Mouse (Mus musculus): ENCODE results near the gene Nmt2. TPM values are rescaled to one million over a fixed set of nuclear protein-coding genes. Genes with fewer than 3 reads are reported as not detected.

Gene Nmt2
- polyA plus RNA-seq, 1 experiment, result 3.5 TPM

- Histone ChIP-seq H3K4me3 (ENCODE audit: extremely low read depth, insufficient read depth, insufficient read length) (no peak overlapping the region), H3K27ac (ENCODE audit: insufficient read depth, low read length) (no peak overlapping the region), H3K4me1 (ENCODE audit: control insufficient read depth, insufficient read depth, insufficient read length) (peaks cover 3% of the 10 kb centered on the region; the same call in 1 of the 2 replicates), H3K36me3 (ENCODE audit: control insufficient read depth, insufficient read depth, low read length) (no peaks in the 10 kb centered on the region), H3K27me3 (ENCODE audit: control insufficient read depth, insufficient read depth, low read length) (no peaks in the 10 kb centered on the region; the same call in 1 of the 2 replicates)
- TF ChIP-seq CTCF (IDR thresholded peaks at IDR 0.05; ENCODE audit: extremely low read depth, insufficient read depth, insufficient read length, insufficient replicate concordance), result no peak
- TF ChIP-seq POLR2A (IDR thresholded peaks at IDR 0.05; ENCODE audit: low read depth, low read length), result no peak
- no peak for DNase-seq (ENCODE audit: low read depth in 1 of 2, low spot score in 2 of 2)
- whole genome bisulfite sequencing, result 21% methylated on average over 2 of the region's 2 CpGs
These were observed 2.2 kb downstream of the Nmt2 start for GRCm38 (mm10) chr2:3286243-3286642.

GRCm38 (mm10) chr2:3289581-3289980, 5.6 kb downstream of the Nmt2 start:
- Histone ChIP-seq H3K36me3 (ENCODE audit: control insufficient read depth, insufficient read depth, low read length) (no peaks in the 10 kb centered on the region), H3K27ac (ENCODE audit: insufficient read depth, low read length) (no peak overlapping the region), H3K4me1 (ENCODE audit: control insufficient read depth, insufficient read depth, insufficient read length) (peaks cover 3% of the 10 kb centered on the region; the same call in 1 of the 2 replicates), H3K27me3 (ENCODE audit: control insufficient read depth, insufficient read depth, low read length) (no peaks in the 10 kb centered on the region), H3K4me3 (ENCODE audit: extremely low read depth, insufficient read depth, insufficient read length) (no peak overlapping the region)
- 91% methylated on average over 1 of the region's 1 CpGs for WGBS
- TF ChIP-seq POLR2A (IDR thresholded peaks at IDR 0.05; ENCODE audit: low read depth, low read length) (no peak), CTCF (IDR thresholded peaks at IDR 0.05; ENCODE audit: extremely low read depth, insufficient read depth, insufficient read length, insufficient replicate concordance) (no peak)
- DNase-seq (ENCODE audit: low read depth in 1 of 2, low spot score in 2 of 2), result no peak

GRCm38 (mm10) chr2:3292170-3292569, 8.2 kb downstream of the Nmt2 start:
- TF ChIP-seq CTCF (IDR thresholded peaks at IDR 0.05; ENCODE audit: extremely low read depth, insufficient read depth, insufficient read length, insufficient replicate concordance) (no peak), POLR2A (IDR thresholded peaks at IDR 0.05; ENCODE audit: low read depth, low read length) (no peak)
- Histone ChIP-seq H3K27me3 (ENCODE audit: control insufficient read depth, insufficient read depth, low read length) (no peaks in the 10 kb centered on the region), H3K4me3 (ENCODE audit: extremely low read depth, insufficient read depth, insufficient read length) (no peak overlapping the region), H3K4me1 (ENCODE audit: control insufficient read depth, insufficient read depth, insufficient read length) (no peaks in the 10 kb centered on the region), H3K27ac (ENCODE audit: insufficient read depth, low read length) (no peak overlapping the region), H3K36me3 (ENCODE audit: control insufficient read depth, insufficient read depth, low read length) (no peaks in the 10 kb centered on the region)
- DNase-seq (ENCODE audit: low read depth in 1 of 2, low spot score in 2 of 2), result no peak
- WGBS, result 93% methylated on average over 1 of the region's 1 CpGs

- no peak overlapping the region for H3K27ac ChIP-seq (ENCODE audit: insufficient read depth, low read length)
These were observed 11.8 kb downstream of the Nmt2 start for GRCm38 (mm10) chr2:3295826-3296225.

GRCm38 (mm10) chr2:3305426-3306025, 21.5 kb downstream of the Nmt2 start:
- no peak for TF ChIP-seq POLR2A (IDR thresholded peaks at IDR 0.05; ENCODE audit: low read depth, low read length)
- no peak for TF ChIP-seq CTCF (IDR thresholded peaks at IDR 0.05; ENCODE audit: extremely low read depth, insufficient read depth, insufficient read length, insufficient replicate concordance)
- Histone ChIP-seq H3K27me3 (ENCODE audit: control insufficient read depth, insufficient read depth, low read length) (no peaks in the 10 kb centered on the region), H3K36me3 (ENCODE audit: control insufficient read depth, insufficient read depth, low read length) (peaks cover 1% of the 10 kb centered on the region; the same call in 1 of the 2 replicates), H3K4me3 (ENCODE audit: extremely low read depth, insufficient read depth, insufficient read length) (no peak overlapping the region), H3K4me1 (ENCODE audit: control insufficient read depth, insufficient read depth, insufficient read length) (no peaks in the 10 kb centered on the region), H3K27ac (ENCODE audit: insufficient read depth, low read length) (no peak overlapping the region)
- no peak for DNase-seq (ENCODE audit: low read depth in 1 of 2, low spot score in 2 of 2)
- WGBS, result 70% methylated on average over 3 of the region's 3 CpGs

More at GRCm38 (mm10) chr2:3295826-3296225, 11.8 kb downstream of the Nmt2 start:
- WGBS, result 94% methylated on average over 7 of the region's 7 CpGs
- Histone ChIP-seq H3K36me3 (ENCODE audit: control insufficient read depth, insufficient read depth, low read length) (no peaks in the 10 kb centered on the region), H3K4me3 (ENCODE audit: extremely low read depth, insufficient read depth, insufficient read length) (no peak overlapping the region), H3K27me3 (ENCODE audit: control insufficient read depth, insufficient read depth, low read length) (no peaks in the 10 kb centered on the region), H3K4me1 (ENCODE audit: control insufficient read depth, insufficient read depth, insufficient read length) (0 out of 2 replicates have a peak, but pooled peaks cover 2% of the 10 kb centered on the region)
- no peak for TF ChIP-seq CTCF (IDR thresholded peaks at IDR 0.05; ENCODE audit: extremely low read depth, insufficient read depth, insufficient read length, insufficient replicate concordance)
- no peak for TF ChIP-seq POLR2A (IDR thresholded peaks at IDR 0.05; ENCODE audit: low read depth, low read length)
- DNase-seq (ENCODE audit: low read depth in 1 of 2, low spot score in 2 of 2), result no peak

GRCm38 (mm10) chr2:3323132-3323531, 39.1 kb downstream of the Nmt2 start:
- DNase-seq (ENCODE audit: low read depth in 1 of 2, low spot score in 2 of 2), result no peak
- Histone ChIP-seq H3K4me1 (ENCODE audit: control insufficient read depth, insufficient read depth, insufficient read length) (no peaks in the 10 kb centered on the region), H3K27me3 (ENCODE audit: control insufficient read depth, insufficient read depth, low read length) (no peaks in the 10 kb centered on the region), H3K36me3 (ENCODE audit: control insufficient read depth, insufficient read depth, low read length) (peaks cover 18% of the 10 kb centered on the region), H3K4me3 (ENCODE audit: extremely low read depth, insufficient read depth, insufficient read length) (no peak overlapping the region), H3K27ac (ENCODE audit: insufficient read depth, low read length) (no peak overlapping the region)
- 92% methylated on average over 2 of the region's 2 CpGs for WGBS
- TF ChIP-seq CTCF (IDR thresholded peaks at IDR 0.05; ENCODE audit: extremely low read depth, insufficient read depth, insufficient read length, insufficient replicate concordance) (no peak), POLR2A (IDR thresholded peaks at IDR 0.05; ENCODE audit: low read depth, low read length) (no peak)

- Histone ChIP-seq H3K4me3 (ENCODE audit: extremely low read depth, insufficient read depth, insufficient read length) (no peak overlapping the region), H3K36me3 (ENCODE audit: control insufficient read depth, insufficient read depth, low read length) (peaks cover 25% of the 10 kb centered on the region), H3K27ac (ENCODE audit: insufficient read depth, low read length) (no peak overlapping the region), H3K27me3 (ENCODE audit: control insufficient read depth, insufficient read depth, low read length) (no peaks in the 10 kb centered on the region), H3K4me1 (ENCODE audit: control insufficient read depth, insufficient read depth, insufficient read length) (no peaks in the 10 kb centered on the region)
- TF ChIP-seq POLR2A (IDR thresholded peaks at IDR 0.05; ENCODE audit: low read depth, low read length) (no peak), CTCF (IDR thresholded peaks at IDR 0.05; ENCODE audit: extremely low read depth, insufficient read depth, insufficient read length, insufficient replicate concordance) (no peak)
- no peak for DNase-seq (ENCODE audit: low read depth in 1 of 2, low spot score in 2 of 2)
- WGBS, result 91% methylated on average over 7 of the region's 7 CpGs
These were observed 40.5 kb downstream of the Nmt2 start for GRCm38 (mm10) chr2:3324381-3325130.

Measured in spleen, adult 2 months (tissue).